Mouse (Mus musculus) limb, embryonic 12.5 days (tissue): Measurements from ENCODE around the gene Selenoo. TPM values are rescaled to one million over a fixed set of nuclear protein-coding genes. Genes with fewer than 3 reads are reported as not detected.

Experiments
- ATAC-seq: fragments of 200-750 bp; cut with Nextera tagmentation; 2 replicates; pipeline ENCODE4 v1.8.0; 2017; ENCODE audit warnings: low read depth, moderate TSS enrichment; ENCODE audit not compliant: insufficient number of reproducible peaks, insufficient read depth, low FRiP score, low TSS enrichment
- H3K27ac ChIP-seq: fragments of 300-500 bp; sonication (generic); 2 replicates; pipeline ENCODE4 v1.5.1; 2016; ENCODE audit warnings: mild to moderate bottlenecking, moderate library complexity
- H3K27me3 ChIP-seq: fragments of 300-500 bp; sonication (generic); 2 replicates; pipeline ENCODE4 v1.6.1; 2016; ENCODE audit warnings: mild to moderate bottlenecking, moderate library complexity
- H3K36me3 ChIP-seq: fragments of 300-500 bp; sonication (generic); 2 replicates; pipeline ENCODE4 v1.6.1; 2016; ENCODE audit warnings: mild to moderate bottlenecking, moderate library complexity
- H3K4me1 ChIP-seq: fragments of 300-500 bp; sonication (generic); replicated peaks from 2 replicates; pipeline ENCODE4 v1.6.1; 2016
- H3K4me2 ChIP-seq: fragments of 300-500 bp; sonication (generic); 2 replicates; pipeline ENCODE4 v1.6.1; 2016; ENCODE audit warnings: mild to moderate bottlenecking, moderate library complexity
- H3K4me3 ChIP-seq: fragments of 300-500 bp; sonication (generic); replicated peaks from 2 replicates; pipeline ENCODE4 v1.5.1; 2016; ENCODE audit warnings: mild to moderate bottlenecking
- H3K9ac ChIP-seq: fragments of 300-500 bp; sonication (generic); replicated peaks from 2 replicates; pipeline ENCODE4 v1.6.1; 2016; ENCODE audit warnings: mild to moderate bottlenecking, moderate library complexity
- H3K9me3 ChIP-seq: fragments of 300-500 bp; sonication (generic); 2 replicates; pipeline ENCODE4 v1.6.1; 2016; ENCODE audit warnings: mild to moderate bottlenecking, moderate library complexity
- WGBS: fragments of 180-500 bp; shearing (Covaris S2); methylation state at CpG from one replicate; pipeline ENCODE4 v1.1.7; 2016; 5-methylcytosine and 5-hydroxymethylcytosine counted together
- polyA plus RNA-seq: library from polyadenylated mRNA; unstranded; fragments of >200 nt; fragmentation: Nextera tagmentation; extraction: Ambion mirVana; gene quantifications from 2 replicates; pipeline ENCODE4 v1.2.1, GENCODE M21; 2016

Gene Selenoo
- polyA plus RNA-seq, 1 experiment from 2014 or later: 21.1 TPM

- WGBS: 70% methylated on average over 7 of the region's 7 CpGs
- no peak overlapping the region for H3K27ac ChIP-seq
- no peak overlapping the region for H3K4me3 ChIP-seq
- ATAC-seq: no peak
- no peaks in the 10 kb centered on the region for H3K36me3 ChIP-seq
- no peak overlapping the region for H3K4me2 ChIP-seq
- peaks cover 91% of the 10 kb centered on the region for H3K27me3 ChIP-seq
- H3K9me3 ChIP-seq: no peaks in the 10 kb centered on the region
- no peak overlapping the region for H3K9ac ChIP-seq
- peaks cover 10% of the 10 kb centered on the region for H3K4me1 ChIP-seq
Measured at GRCm38 (mm10) chr15:89063001-89063400, 25.9 kb upstream of the Selenoo start.

- Histone ChIP-seq H3K27me3 (peaks cover 91% of the 10 kb centered on the region), H3K4me2 (no peak overlapping the region), H3K27ac (no peak overlapping the region), H3K4me3 (no peak overlapping the region), H3K36me3 (no peaks in the 10 kb centered on the region), H3K9ac (no peak overlapping the region), H3K9me3 (no peaks in the 10 kb centered on the region), H3K4me1 (peaks cover 13% of the 10 kb centered on the region)
- WGBS: 58% methylated on average over 6 of the region's 6 CpGs
- ATAC-seq: no peak
Measured at GRCm38 (mm10) chr15:89063536-89063935, 25.3 kb upstream of the Selenoo start.

GRCm38 (mm10) chr15:89064891-89065290 lies 24.0 kb upstream of the Selenoo start:
- Histone ChIP-seq H3K4me3 (no peak overlapping the region), H3K4me2 (no peak overlapping the region), H3K9me3 (no peaks in the 10 kb centered on the region), H3K36me3 (no peaks in the 10 kb centered on the region), H3K27ac (no peak overlapping the region), H3K9ac (no peak overlapping the region), H3K4me1 (peaks cover 14% of the 10 kb centered on the region), H3K27me3 (peaks cover 93% of the 10 kb centered on the region)
- 93% methylated on average over 5 of the region's 5 CpGs for WGBS
- no peak for ATAC-seq

- Histone ChIP-seq H3K9me3 (no peaks in the 10 kb centered on the region), H3K4me1 (peaks cover 9% of the 10 kb centered on the region; the same call in 1 of the 2 replicates), H3K27me3 (peaks cover 76% of the 10 kb centered on the region), H3K4me2 (peak overlapping the region; percentile 40), H3K36me3 (no peaks in the 10 kb centered on the region), H3K4me3 (peak overlapping the region; percentile 21), H3K27ac (no peak overlapping the region), H3K9ac (peak overlapping the region; percentile 40; the same call in 1 of the 2 replicates)
- ATAC-seq: no peak
- 31% methylated on average over 35 of the region's 35 CpGs for WGBS
Measured at GRCm38 (mm10) chr15:89067609-89068008, 21.3 kb upstream of the Selenoo start.

GRCm38 (mm10) chr15:89068226-89068625 lies 20.7 kb upstream of the Selenoo start:
- no peak for ATAC-seq
- H3K4me1 ChIP-seq: peaks cover 9% of the 10 kb centered on the region; the same call in 1 of the 2 replicates
- no peak overlapping the region for H3K9ac ChIP-seq
- no peak overlapping the region for H3K27ac ChIP-seq
- peak overlapping the region; percentile 40 for H3K4me2 ChIP-seq
- H3K36me3 ChIP-seq: no peaks in the 10 kb centered on the region
- no peaks in the 10 kb centered on the region for H3K9me3 ChIP-seq
- WGBS: 39% methylated on average over 26 of the region's 26 CpGs
- peak overlapping the region; percentile 21 for H3K4me3 ChIP-seq
- peaks cover 70% of the 10 kb centered on the region for H3K27me3 ChIP-seq

GRCm38 (mm10) chr15:89069336-89069840 lies 19.5 kb upstream of the Selenoo start:
- no peak for ATAC-seq
- no peak overlapping the region for H3K4me3 ChIP-seq
- H3K4me1 ChIP-seq: peaks cover 10% of the 10 kb centered on the region
- H3K9ac ChIP-seq: no peak overlapping the region
- H3K27ac ChIP-seq: no peak overlapping the region
- H3K4me2 ChIP-seq: no peak overlapping the region
- H3K27me3 ChIP-seq: peaks cover 58% of the 10 kb centered on the region
- no peaks in the 10 kb centered on the region for H3K36me3 ChIP-seq
- WGBS: 78% methylated on average over 19 of the region's 19 CpGs
- H3K9me3 ChIP-seq: no peaks in the 10 kb centered on the region

- peaks cover 51% of the 10 kb centered on the region for H3K27me3 ChIP-seq
- ATAC-seq: no peak
- 73% methylated on average over 24 of the region's 24 CpGs for WGBS
- H3K36me3 ChIP-seq: no peaks in the 10 kb centered on the region
- H3K4me2 ChIP-seq: no peak overlapping the region
- H3K4me1 ChIP-seq: peaks cover 21% of the 10 kb centered on the region
- no peaks in the 10 kb centered on the region for H3K9me3 ChIP-seq
- H3K4me3 ChIP-seq: no peak overlapping the region
- H3K9ac ChIP-seq: no peak overlapping the region
- H3K27ac ChIP-seq: no peak overlapping the region
Measured at GRCm38 (mm10) chr15:89070606-89071005, 18.3 kb upstream of the Selenoo start.

- Histone ChIP-seq H3K4me2 (no peak overlapping the region), H3K27me3 (peaks cover 18% of the 10 kb centered on the region), H3K9me3 (no peaks in the 10 kb centered on the region), H3K27ac (no peak overlapping the region), H3K36me3 (no peaks in the 10 kb centered on the region), H3K4me1 (peaks cover 37% of the 10 kb centered on the region), H3K9ac (0 out of 2 replicates have a peak overlapping the region, but pooled peaks have one; percentile 91), H3K4me3 (no peak overlapping the region; the same call in 1 of the 2 replicates)
- no peak for ATAC-seq
- WGBS: 63% methylated on average over 10 of the region's 10 CpGs
Measured at GRCm38 (mm10) chr15:89073993-89074603, 14.8 kb upstream of the Selenoo start.

- Histone ChIP-seq H3K27me3 (peaks cover 10% of the 10 kb centered on the region), H3K4me2 (peak within 1 kb of the TSS; percentile 92), H3K9me3 (no peaks in the 10 kb centered on the region), H3K27ac (peak within 1 kb of the TSS; percentile 74), H3K4me1 (peaks cover 37% of the 10 kb centered on the region), H3K4me3 (peak within 1 kb of the TSS; percentile 90), H3K36me3 (peaks cover 7% of the 10 kb centered on the region; the same call in 1 of the 2 replicates), H3K9ac (peak within 1 kb of the TSS; percentile 91)
- no peak; the same call in 1 of the 2 replicates for ATAC-seq
- WGBS: 28% methylated on average over 11 of the region's 11 CpGs
Measured at GRCm38 (mm10) chr15:89074613-89075477, 14.0 kb upstream of the Selenoo start, which contains the start of gene Trabd. Gene Trabd, plus strand, starts transcription at chr15:89075124.

GRCm38 (mm10) chr15:89075478-89076147 lies 13.3 kb upstream of the Selenoo start:
- Histone ChIP-seq H3K27ac (peak overlapping the region; percentile 74), H3K4me2 (peak overlapping the region; percentile 92), H3K9me3 (no peaks in the 10 kb centered on the region), H3K4me3 (peak overlapping the region; percentile 90), H3K4me1 (peaks cover 37% of the 10 kb centered on the region), H3K36me3 (peaks cover 10% of the 10 kb centered on the region; the same call in 1 of the 2 replicates), H3K27me3 (peaks cover 2% of the 10 kb centered on the region), H3K9ac (peak overlapping the region; percentile 91)
- under 1% methylated on average over 37 of the region's 59 CpGs for WGBS
- ATAC-seq: peak; percentile 85
